Mouse (Mus musculus): ENCODE data around the gene Mrtfb.

The Mrtfb gene

DNA sequence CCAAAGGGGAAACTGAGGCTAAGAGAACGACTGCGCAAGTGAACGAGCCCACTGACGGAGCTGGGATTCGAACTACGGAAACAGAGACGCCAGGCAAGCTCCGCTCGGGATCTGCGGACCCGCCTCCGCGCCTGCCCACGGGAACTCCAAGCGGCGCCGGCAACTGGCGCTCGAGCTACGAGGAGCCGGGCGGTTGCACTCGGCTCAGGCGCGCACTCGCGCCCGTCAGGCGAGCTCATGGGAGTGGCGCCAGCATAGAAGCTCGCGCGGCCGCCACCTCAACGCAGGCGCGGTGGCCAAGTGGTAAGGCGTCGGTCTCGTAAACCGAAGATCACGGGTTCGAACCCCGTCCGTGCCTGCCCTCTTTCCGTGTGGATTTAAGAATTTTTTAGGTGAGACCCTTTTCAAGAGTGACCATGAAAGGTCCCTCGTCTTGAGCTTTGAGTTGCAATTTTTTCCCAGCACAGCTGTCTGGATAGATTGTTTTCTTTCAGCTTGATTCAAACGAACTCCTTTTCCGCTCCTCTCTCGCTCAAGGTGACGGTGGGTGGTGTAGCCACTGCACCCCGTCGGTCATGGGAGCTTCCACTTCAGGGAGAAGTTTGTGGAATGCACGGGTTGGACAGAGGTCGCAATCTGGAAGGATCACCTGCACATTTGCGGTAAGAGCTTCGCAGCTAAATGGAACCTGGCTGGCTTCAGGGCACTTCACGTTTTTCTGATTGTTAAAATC, 180.9 kb downstream of the Mrtfb start:
- peak; percentile 96 for DNase-seq (ENCODE audit: low read depth, low spot score)

DNA sequence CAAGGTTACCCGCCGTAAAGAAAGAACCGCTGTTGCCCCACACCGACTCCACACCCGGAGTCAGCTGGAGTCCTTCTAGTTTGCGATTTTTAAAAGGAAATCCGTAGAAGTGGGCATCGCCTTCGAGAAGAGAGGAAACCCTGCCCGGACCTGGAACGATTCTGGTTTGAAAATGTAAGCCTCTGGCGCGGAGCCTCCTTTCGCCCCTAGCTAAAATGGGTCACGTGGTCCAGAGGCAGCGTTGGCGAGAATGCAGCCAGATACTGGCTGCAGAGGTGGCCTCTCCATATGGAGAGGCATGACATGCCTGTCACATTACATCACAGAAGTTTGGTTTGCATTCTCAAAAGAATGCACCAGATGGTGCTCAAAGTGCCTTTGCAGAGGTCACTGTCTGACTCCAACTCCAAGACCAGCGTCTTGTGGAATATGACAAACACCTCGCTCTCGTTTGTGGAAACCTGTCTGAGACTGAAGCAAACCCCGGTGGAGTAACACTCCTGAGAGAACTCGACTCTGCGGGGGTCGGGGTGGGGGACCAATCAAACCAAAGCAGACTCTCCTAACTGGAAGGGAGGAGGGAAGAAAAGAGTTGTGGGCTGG, 181.6 kb downstream of the Mrtfb start:
- peak; percentile 84 for DNase-seq (ENCODE audit: low read depth, low spot score)

DNA sequence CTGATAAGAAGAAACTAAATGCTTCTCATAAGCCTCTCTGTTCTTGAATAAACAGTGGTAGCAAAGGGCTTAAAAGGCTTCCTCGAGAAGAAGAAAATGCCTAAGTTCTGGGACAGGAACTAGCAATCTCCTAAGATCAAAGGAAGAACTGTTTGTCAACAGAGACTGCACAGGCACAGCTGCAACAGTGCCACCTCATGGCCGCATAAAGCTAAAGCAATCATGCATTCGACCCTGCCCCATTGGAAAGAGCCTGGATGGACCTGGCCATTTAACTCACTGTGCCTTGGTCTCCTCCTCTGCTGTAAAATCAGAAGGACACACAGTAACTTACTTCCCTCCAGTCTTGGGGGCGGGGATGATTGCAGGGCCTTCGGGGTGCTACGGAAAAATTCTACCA, 184.2 kb downstream of the Mrtfb start:
- peak; percentile 39 for DNase-seq (ENCODE audit: low read depth, low spot score)

DNA sequence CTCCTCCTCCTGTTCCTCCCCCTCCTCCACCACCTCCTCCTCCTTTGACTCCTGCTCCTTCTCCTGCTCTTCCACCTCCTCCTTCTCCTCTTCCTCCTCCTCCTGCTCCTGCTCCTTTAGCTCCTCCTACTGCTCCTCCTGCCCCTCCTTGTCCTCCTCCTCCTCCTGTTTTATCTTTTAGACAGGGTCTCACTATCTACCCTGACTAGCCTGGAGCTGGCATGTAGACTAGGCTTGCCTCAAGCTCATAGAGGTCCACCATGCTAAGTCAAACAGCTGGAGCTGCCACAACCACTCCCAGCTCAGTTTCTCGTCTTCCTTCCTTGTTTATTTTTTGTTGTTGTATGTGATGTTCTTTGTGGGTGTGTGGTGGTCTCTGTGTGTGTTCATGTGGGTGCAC, 187.5 kb downstream of the Mrtfb start:
- no peak for DNase-seq (ENCODE audit: low read depth, low spot score)

DNA sequence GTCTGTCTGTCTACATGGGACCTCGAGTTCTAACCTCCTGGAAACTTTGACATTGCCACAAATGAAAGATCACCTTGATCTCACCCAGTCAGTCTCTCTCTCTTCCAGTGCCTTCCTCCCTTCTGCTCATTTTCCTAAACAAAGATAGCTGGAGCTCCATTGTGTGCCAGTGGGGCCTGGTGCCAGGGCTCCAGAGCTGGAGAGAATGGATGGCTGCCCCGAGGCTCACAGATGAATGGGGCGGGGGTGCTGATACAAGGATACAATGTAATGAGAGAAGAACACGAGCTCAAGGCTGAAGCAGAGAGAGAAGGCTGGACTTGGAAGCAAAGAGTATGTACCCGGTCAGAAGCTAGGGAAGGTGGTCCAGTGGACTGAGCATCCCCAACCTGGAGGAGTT, 189.2 kb downstream of the Mrtfb start:
- DNase-seq (ENCODE audit: low read depth, low spot score) = no peak

DNA sequence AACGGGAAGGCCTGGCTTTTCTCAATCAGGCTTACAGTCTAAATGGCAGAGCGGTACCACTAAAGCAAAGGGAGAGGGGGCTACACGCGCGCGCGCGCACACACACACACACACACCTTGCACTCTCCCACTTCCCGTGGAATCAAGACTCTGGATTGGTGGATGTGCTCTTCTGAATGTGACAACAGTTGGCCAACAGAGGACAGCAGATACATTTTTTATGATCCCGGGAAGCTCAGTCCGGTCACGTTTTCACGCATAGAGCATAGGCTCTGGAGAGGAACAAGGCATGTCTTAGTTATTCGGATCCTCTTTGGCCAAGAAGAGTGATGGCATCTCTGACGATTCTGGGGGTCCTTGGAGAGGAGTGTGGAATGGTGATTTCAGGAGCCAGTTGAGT, 190.2 kb downstream of the Mrtfb start:
- DNase-seq (ENCODE audit: low read depth, low spot score) = no peak

DNA sequence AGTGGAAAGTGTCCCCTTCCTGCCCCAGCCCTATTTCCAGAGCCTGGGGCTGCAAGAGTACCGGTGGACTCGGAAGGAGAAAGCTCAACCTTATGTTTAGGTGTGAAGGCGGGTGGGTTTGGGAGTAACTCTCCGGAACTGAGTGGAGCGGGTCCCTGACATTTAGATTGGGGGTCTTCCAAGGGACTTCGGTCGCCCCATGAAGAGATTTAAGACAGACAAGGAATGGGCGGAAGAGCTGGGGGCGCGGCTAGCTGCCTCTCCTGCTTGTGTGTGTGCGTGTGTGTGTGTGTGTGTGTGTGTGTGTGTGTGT, 190.6 kb downstream of the Mrtfb start:
- DNase-seq (ENCODE audit: low read depth, low spot score) = no peak

DNA sequence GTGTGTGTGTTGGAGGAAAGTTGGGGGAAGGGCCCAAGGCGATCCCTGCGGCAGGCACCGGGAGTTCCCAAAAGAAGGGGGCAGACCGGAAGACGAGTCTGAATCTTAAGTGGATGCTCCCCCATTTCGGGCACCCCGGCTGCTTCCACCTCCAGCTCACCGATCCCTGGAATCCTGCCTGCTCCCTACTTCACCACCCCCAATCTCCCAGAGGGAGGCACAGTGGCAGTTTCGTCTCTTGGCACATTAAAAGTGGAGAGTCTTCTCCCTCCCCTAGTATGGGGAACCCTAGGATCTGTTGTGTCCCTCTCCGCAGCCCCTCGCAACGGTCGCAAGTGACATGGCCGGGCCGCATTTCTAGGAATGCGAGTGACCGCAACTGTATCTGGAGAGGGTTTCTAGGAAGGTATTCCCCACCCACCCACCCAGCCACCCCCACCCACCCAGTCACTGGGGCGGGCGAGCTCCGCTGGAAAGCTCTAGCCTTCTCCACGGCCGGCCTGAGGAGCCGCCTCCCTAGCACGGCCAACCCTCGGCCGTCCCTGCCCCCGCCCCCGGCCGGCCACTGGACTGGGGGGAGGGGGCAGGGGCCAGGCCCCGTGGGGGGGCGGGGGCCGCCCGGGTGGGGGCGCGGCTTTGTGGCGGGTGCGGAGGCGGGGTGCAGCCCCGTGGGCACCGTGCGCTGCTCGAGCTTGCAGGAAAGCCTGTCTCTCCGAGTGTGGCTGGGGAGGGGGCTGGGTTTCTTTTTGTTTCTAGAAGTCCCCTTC, 191.2 kb downstream of the Mrtfb start:
- DNase-seq (ENCODE audit: low read depth, low spot score) = no peak

DNA sequence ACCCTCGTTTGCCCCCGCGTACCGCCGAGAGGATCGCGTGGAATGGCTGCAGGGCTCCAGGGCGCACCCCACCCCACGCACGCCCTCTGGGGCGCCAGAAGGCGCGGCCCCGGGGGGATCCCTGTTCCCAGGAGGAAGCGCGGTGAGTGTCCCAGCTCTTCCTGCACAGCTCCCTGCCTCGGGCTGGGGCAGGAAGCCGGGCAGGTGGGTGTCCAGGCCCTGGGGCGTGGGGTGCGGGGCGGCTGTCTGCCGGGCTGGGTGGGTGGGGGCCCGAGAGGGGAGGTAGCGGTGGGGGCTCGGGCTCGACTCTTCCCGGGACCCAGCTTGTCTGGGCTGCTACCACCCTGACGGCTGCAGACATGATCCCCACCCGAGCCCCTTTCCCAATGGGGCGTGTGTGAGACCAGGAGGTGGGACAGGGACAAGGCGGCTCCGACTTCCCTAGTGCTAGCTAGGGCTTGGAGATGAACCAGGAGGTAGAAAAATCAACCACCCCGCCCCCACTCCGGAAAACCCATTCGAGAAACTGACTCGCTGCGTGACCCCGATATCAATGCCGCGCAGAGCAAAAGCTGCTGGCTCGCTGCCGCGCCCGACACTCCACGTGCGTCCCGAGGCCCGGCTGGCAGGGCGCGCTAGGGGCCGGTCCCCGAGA, 191.9 kb downstream of the Mrtfb start:
- DNase-seq (ENCODE audit: low read depth, low spot score) = no peak

DNA sequence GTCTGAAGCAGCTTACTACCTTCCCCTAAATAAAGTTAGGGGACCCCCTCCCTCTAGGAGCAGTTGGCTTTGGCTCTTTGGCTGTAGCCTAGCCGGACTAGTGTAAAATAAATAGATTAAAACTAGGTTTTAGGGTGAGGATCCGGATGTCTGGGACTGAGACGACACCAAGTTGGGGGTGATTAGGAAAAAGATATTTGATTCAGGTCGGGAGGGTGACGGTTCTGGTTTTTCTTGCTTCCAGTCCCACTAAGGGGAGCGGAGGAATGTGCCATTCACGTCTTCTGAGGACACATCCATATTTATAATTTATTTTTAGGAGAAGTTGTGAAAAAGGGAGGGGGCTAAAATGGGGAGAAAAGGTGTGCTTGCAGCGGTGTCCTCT, 192.4 kb downstream of the Mrtfb start:
- DNase-seq (ENCODE audit: low read depth, low spot score) = no peak

DNA sequence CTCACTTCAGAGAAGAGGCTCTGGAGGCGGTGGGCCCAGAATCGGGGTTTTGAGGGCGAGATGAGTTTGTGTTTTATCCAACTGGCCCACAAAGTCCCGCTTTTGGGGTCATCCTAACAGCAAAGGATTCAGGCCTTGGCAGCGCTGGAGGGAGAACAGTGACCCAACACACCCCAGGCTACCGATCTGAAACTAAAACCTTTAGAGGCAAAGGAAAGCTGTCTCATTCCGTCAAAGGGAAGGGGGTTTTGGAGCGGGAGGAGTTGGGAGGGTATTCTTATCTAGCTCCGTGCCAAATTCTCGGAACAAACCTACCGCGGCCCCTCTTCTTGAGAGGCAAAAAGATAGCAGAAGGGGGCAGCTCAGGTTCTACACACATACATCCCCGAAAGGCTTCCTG, 193.2 kb downstream of the Mrtfb start:
- no peak for DNase-seq (ENCODE audit: low read depth, low spot score)

DNA sequence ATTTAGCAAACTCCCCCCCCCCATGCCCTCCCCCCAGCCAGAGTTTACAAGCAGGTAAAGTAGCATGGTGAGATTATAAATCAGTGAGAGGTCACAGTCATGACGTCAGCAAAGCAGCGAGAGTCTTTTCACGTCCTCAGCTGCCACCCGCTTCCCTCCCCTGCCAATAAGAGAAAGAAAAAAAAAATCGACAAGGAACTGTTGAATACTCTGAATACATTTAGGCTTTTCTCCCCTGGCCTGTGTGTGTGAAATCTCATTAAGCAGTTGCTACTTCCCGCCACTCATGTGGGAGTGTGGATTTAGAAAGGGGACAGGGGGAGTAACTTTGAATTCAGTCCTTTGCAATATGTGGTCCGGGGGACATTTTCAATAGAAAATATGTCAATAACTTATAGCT, 194.6 kb downstream of the Mrtfb start:
- DNase-seq (ENCODE audit: low read depth, low spot score) = no peak

DNA sequence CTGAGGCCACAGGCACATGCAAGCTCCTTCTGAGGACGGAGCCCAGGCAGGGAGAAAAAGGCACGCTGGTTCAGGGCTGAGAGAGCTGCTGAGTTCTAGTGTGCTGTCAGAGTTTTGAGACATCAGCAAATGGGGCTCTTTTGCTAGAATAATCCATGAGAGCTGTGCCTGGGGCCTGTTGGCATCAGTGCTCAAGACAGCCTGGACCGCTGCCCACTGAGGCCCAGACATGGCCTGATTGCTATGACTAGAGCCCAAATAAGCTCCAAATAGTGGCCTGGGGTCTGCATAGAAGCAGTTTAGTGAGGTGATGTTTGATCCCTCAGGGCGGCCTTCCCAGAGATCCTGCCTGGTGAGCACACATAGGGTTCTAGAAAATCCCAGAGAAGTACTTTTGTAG, 195.7 kb downstream of the Mrtfb start:
- no peak for DNase-seq (ENCODE audit: low read depth, low spot score)

DNA sequence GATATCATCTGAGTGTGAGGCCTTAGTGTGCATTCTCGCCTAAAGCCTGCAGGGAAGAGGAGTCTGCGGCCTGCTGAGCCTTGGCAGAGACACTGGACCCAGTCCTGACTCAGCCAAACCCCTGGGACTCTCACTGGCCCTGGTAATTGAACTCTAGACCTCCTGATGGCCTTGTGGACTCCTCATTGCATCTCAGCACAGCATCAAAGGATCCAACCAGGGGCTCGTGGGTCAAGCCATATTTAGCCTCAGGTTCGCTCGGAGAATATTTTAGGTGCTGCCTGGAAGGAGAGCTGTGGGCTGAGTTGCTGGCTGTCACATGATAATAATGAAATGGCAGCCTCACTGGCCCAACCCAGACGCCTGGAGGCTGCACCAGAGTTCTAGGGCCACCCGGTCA, 196.4 kb downstream of the Mrtfb start:
- no peak for DNase-seq (ENCODE audit: low read depth, low spot score)

DNA sequence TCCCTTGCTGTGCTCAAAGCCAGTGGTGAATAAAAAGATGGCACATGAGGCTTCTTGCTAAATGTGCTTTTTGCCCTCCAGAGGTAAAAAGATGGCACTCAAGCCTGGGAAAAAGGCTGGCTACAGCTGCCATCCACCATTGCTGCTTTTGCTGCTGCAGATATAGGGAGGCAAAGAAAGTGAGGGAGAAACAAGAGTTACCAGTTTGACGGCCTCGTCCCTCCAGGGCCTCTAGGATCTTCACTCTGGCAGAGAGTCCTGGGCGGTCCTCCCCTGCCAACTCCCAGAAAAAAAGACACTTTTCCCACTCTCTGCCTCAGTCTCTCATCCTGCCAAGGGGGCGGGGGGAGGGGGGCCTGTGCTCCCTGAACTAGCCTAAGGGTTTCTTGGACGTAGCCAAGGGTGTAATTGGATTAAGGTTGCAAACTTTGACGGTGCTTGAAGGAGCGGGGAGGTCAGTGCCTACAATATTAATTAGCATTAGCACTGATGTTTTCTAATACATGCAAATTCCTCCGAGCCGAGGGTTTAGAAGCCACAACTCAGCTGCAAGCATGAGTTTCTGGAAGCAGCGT, 197.8 kb downstream of the Mrtfb start:
- no peak for DNase-seq (ENCODE audit: low read depth, low spot score)

DNA sequence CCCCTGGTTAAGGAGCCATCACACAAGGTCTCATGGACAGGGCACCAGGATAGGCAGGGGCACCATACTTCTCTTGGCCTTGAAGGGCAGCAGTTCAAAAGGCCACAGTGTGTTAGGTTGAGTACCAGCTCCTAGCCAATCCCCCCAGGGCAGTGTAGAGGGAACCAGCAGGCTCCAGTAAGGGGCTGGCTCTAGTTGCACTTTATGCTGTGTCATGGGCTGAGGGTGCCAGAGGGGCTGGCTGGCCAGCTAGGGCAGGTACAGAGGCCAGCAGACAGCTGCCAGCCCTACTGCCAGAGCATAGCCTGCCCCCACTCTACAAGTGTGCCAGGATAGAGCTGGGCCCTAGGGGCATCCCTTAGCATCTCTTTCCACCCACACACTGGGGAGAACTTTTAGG, 199.3 kb downstream of the Mrtfb start:
- DNase-seq (ENCODE audit: low read depth, low spot score) = no peak

DNA sequence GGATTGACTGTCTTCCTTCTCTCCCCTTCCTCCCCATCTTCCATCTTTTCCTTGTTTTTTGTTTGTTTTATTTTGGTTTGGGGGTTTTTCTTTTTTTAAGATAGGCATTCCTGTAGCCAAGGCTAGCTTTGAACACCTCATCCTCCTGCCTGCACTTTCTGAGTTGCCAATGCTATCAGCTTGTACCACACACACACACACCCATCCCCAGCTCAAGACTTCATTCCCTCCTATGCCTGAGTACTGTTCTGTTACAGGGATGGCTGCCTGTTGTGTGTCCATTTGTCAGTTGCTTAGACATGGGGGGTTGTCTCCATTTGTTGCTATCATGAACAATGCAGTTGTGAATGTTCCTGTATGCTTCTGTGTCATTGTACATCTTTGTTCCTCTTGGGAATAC, 202.3 kb downstream of the Mrtfb start:
- DNase-seq (ENCODE audit: low read depth, low spot score) = no peak

DNA sequence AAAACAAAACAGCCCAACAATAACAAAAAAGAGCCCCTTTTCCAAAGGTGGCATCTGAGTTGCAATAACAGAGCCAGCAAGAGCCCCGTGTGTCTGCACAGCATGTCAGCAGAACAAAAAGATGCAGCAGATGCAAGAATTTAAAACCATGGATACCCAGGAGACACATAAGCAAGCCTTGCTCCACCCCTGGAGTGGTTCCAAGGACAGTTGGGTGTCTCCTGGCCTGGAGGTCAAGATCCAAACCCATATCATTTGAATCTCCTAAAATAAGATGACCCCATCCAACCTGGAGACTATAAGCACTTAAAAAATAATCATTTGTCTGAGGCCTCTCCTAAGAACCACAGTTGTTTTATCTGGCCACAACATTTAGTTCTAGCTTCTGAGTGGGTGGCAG, 203.8 kb downstream of the Mrtfb start:
- no peak for DNase-seq (ENCODE audit: low read depth, low spot score)

DNA sequence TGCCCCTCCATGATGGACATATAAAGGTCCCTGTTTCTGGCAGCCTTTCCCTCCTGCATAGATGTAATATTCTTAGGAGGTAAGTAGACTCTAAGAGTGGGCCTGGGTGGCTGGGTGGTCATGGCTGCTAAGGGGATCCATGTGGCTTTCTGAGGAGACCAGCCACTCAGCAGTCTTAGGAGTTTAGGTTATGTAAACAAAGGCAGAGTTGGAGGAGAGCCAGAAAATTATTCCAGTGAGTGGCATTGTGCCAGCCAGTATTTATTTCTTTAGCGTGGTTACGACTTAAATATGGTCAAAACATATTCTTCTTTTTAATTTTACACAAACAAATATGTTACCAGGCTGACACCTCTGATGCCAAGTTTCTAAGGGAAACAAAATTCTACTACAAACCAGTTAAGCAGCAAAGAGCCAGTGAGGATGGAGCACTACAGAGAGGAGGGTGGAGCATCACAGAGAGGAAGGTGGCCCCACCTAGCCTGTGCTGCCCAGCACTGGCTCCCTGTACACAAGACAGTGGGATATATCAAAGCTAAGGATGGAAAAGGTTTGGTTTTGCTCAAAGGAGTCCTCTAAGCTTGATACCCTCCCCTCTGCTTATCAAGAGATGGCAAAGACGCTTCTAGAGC, 204.6 kb downstream of the Mrtfb start:
- no peak for DNase-seq (ENCODE audit: low read depth, low spot score)

DNA sequence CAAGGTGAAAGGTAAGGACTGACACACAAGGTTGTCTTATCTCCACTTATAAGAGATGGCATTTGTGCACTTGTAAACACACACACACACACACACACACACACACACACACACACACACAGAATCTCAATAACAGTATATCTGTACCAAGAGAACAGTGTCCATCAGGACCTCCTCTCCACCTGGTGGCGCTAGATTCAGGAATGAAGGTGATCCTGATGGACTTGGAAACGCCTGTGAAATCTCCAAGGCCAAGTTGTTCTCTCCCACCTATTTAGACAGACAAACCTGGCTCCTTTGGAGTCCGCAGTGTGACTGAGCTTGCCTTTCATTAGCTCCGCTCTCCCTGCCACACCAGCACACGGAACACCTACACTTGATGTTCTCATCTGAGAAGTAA, 208.4 kb downstream of the Mrtfb start:
- DNase-seq (ENCODE audit: low read depth, low spot score) = no peak
